Mouse (Mus musculus): Measurements from ENCODE around the gene Mllt1. TPM values are rescaled to one million over a fixed set of nuclear protein-coding genes. Genes with fewer than 3 reads are reported as not detected.

The Mllt1 gene
- polyA plus RNA-seq, 1 experiment = 28.5 TPM

DNA sequence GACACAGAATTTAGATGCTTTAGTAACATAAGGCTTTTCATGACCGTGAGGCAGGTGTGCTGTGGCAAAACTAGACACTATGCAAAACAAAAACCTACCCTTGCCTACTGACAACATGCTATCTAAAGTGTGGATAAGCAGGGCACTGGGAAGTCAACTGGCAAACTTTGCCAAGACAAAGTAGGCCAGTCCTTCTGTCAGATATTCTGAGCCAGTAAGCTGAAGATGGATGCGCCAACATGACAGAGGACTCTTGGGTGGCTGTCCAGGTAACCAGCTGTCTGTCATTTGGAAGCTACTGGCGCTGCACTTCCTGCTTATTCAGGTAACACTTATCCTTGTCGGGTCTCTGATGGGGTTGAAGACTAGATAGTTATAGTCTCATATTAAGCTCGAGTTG is 34.9 kb upstream of the Mllt1 start:
- H3K79me2 ChIP-seq (ENCODE audit: control insufficient read depth, insufficient read depth) = no peaks in the 10 kb centered on the region
- no peak for TF ChIP-seq MAX (IDR thresholded peaks at IDR 0.05; ENCODE audit: low read depth)
- TF ChIP-seq TCF3 (IDR thresholded peaks at IDR 0.05; ENCODE audit: insufficient read length, low read depth) = no peak
- no peak for TF ChIP-seq MYOD1 (IDR thresholded peaks at IDR 0.05; ENCODE audit: control insufficient read depth in 1 of 3, insufficient read length in 2 of 3, low read depth in 2 of 3)
- TF ChIP-seq CEBPB (IDR thresholded peaks at IDR 0.05; ENCODE audit: insufficient read depth, poor library complexity, severe bottlenecking) = no peak
- no peak for TF ChIP-seq REST (IDR thresholded peaks at IDR 0.05; ENCODE audit: insufficient read depth, insufficient read length)
- no peak for TF ChIP-seq POLR2AphosphoS2 (IDR thresholded peaks at IDR 0.05; ENCODE audit: insufficient read length, low read depth)
- no peak for TF ChIP-seq SRF (IDR thresholded peaks at IDR 0.05; ENCODE audit: control insufficient read depth, insufficient read length, low read depth)
- no peak for TF ChIP-seq POLR2A (IDR thresholded peaks at IDR 0.05; ENCODE audit: insufficient read length, low read depth)
- TF ChIP-seq E2F4 (IDR thresholded peaks at IDR 0.05; ENCODE audit: insufficient read depth) = no peak
- TF ChIP-seq MYOG (IDR thresholded peaks at IDR 0.05; ENCODE audit: control insufficient read depth in 1 of 3, insufficient read depth in 1 of 3, insufficient read length in 2 of 3, low read depth in 2 of 3) = no peak
- TF ChIP-seq TCF12 (IDR thresholded peaks at IDR 0.05; ENCODE audit: insufficient read depth, poor library complexity, severe bottlenecking) = no peak
- TF ChIP-seq USF1 (IDR thresholded peaks at IDR 0.05; ENCODE audit: low read depth) = no peak
- no peak overlapping the region for H3K4me2 ChIP-seq (ENCODE audit: low read depth)
- H3ac ChIP-seq (ENCODE audit: control insufficient read depth, insufficient read length) = no peak overlapping the region
- no peaks in the 10 kb centered on the region for H3K36me3 ChIP-seq (ENCODE audit: control insufficient read depth, insufficient read depth)
- H3K4me3 ChIP-seq = no peak overlapping the region
- H3K27me3 ChIP-seq (ENCODE audit: control insufficient read depth, insufficient read depth, insufficient read length) = peaks cover 37% of the 10 kb centered on the region

DNA sequence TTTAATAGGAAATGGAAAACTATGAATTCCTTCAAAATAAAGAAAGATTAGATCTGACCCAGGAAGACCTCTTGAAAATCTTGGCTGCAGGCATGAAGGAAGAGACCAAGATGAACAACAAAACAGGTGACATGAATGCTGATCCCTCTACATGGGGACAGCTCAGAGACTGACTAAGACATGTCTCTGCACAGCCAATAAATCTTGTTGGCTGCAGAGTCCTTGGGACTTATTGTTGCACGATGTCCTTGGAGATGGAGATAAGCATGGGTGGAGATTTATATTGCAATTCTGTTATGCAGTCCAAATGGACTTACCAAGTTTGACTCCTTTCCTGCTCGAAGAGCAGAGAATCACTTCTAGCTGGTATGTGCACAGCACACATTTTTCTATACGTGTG is 34.1 kb upstream of the Mllt1 start:
- H3ac ChIP-seq (ENCODE audit: control insufficient read depth, insufficient read length) = no peak overlapping the region
- no peaks in the 10 kb centered on the region for H3K36me3 ChIP-seq (ENCODE audit: control insufficient read depth, insufficient read depth)
- no peaks in the 10 kb centered on the region for H3K79me2 ChIP-seq (ENCODE audit: control insufficient read depth, insufficient read depth)
- TF ChIP-seq REST (IDR thresholded peaks at IDR 0.05; ENCODE audit: insufficient read depth, insufficient read length) = no peak
- peaks cover 31% of the 10 kb centered on the region for H3K27me3 ChIP-seq (ENCODE audit: control insufficient read depth, insufficient read depth, insufficient read length)
- no peak overlapping the region for H3K4me2 ChIP-seq (ENCODE audit: low read depth)
- H3K4me3 ChIP-seq = no peak overlapping the region

DNA sequence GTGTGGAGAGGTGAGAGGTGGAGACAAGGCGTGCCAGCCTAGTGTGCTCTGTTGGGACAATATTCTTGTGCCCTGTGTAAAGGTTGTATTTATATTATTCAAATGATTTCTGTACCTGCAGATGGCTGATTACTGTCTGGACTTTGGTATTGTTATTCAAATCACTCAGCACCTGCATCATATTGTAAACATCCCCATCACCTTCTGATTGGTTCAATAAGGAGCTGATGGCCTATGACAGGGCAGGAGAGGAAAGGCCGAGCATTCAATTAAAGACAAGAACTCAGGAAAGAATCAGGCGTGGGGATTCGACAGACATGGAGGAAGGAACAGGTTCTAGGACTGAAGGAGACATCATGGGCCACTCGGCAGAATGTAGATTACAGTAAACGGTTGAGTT is 28.4 kb upstream of the Mllt1 start:
- Histone ChIP-seq H3K4me3 (no peak overlapping the region), H3K4me2 (ENCODE audit: low read depth) (no peak overlapping the region), H3K36me3 (ENCODE audit: control insufficient read depth, insufficient read depth) (no peaks in the 10 kb centered on the region), H3ac (ENCODE audit: control insufficient read depth, insufficient read length) (no peak overlapping the region), H3K79me2 (ENCODE audit: control insufficient read depth, insufficient read depth) (no peaks in the 10 kb centered on the region), H3K27me3 (ENCODE audit: control insufficient read depth, insufficient read depth, insufficient read length) (peaks cover 16% of the 10 kb centered on the region)
- no peak for TF ChIP-seq MAX (IDR thresholded peaks at IDR 0.05; ENCODE audit: low read depth)
- no peak for TF ChIP-seq REST (IDR thresholded peaks at IDR 0.05; ENCODE audit: insufficient read depth, insufficient read length)
- TF ChIP-seq MYOG (IDR thresholded peaks at IDR 0.05; ENCODE audit: control insufficient read depth in 1 of 3, insufficient read depth in 1 of 3, insufficient read length in 2 of 3, low read depth in 2 of 3) = no peak
- no peak for TF ChIP-seq E2F4 (IDR thresholded peaks at IDR 0.05; ENCODE audit: insufficient read depth)
- TF ChIP-seq SRF (IDR thresholded peaks at IDR 0.05; ENCODE audit: control insufficient read depth, insufficient read length, low read depth) = no peak
- TF ChIP-seq TCF3 (IDR thresholded peaks at IDR 0.05; ENCODE audit: insufficient read length, low read depth) = no peak
- no peak for TF ChIP-seq USF1 (IDR thresholded peaks at IDR 0.05; ENCODE audit: low read depth)
- TF ChIP-seq MYOD1 (IDR thresholded peaks at IDR 0.05; ENCODE audit: control insufficient read depth in 1 of 3, insufficient read length in 2 of 3, low read depth in 2 of 3) = no peak
- TF ChIP-seq POLR2A (IDR thresholded peaks at IDR 0.05; ENCODE audit: insufficient read length, low read depth) = no peak
- no peak for TF ChIP-seq CEBPB (IDR thresholded peaks at IDR 0.05; ENCODE audit: insufficient read depth, poor library complexity, severe bottlenecking)
- no peak for TF ChIP-seq TCF12 (IDR thresholded peaks at IDR 0.05; ENCODE audit: insufficient read depth, poor library complexity, severe bottlenecking)
- TF ChIP-seq POLR2AphosphoS2 (IDR thresholded peaks at IDR 0.05; ENCODE audit: insufficient read length, low read depth) = no peak

DNA sequence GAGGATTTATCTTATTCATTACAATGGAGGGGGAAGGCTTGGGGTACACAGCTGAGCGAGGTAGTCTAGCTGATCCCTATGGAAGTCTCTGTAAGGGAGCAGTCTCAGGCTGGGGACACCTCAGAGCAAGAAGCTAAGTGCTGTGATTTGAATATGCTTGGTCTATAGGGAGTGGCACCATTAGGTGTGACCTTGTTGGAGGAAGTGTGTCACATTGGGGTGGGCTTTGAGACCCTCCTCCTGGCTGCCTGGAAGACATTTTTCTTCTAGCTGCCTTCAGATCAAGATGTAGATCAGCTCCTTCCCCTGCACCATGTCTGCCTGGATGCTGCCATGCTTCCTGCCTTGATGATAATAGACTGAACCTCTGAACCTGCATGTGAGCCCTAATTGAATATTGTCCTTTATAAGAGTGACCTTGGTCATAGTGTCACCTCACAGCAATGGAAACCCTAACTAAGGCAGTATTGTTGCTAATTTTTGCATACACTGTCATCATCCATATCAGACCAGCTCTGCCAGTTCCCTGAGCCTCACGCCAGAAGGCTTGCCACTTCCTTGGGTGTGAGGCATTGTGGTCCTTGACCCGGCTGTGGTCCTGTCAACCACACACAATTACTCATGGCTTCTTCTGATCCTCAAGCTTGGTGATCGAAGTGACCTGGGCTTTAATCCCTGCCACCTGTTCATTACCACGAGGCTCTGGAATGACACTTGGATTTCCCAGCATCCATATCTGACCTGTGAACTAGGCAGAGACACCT is 27.6 kb upstream of the Mllt1 start:
- no peak for TF ChIP-seq MAX (IDR thresholded peaks at IDR 0.05; ENCODE audit: low read depth)
- peak in 1 of 3 experiments; percentile 17 for TF ChIP-seq MYOD1 (IDR thresholded peaks at IDR 0.05; ENCODE audit: control insufficient read depth in 1 of 3, insufficient read length in 2 of 3, low read depth in 2 of 3)
- no peaks in the 10 kb centered on the region for H3K36me3 ChIP-seq (ENCODE audit: control insufficient read depth, insufficient read depth)
- no peak overlapping the region for H3K4me2 ChIP-seq (ENCODE audit: low read depth)
- no peaks in the 10 kb centered on the region for H3K79me2 ChIP-seq (ENCODE audit: control insufficient read depth, insufficient read depth)
- no peak overlapping the region for H3K4me3 ChIP-seq
- H3K27me3 ChIP-seq (ENCODE audit: control insufficient read depth, insufficient read depth, insufficient read length) = peaks cover 16% of the 10 kb centered on the region
- no peak overlapping the region for H3ac ChIP-seq (ENCODE audit: control insufficient read depth, insufficient read length)

DNA sequence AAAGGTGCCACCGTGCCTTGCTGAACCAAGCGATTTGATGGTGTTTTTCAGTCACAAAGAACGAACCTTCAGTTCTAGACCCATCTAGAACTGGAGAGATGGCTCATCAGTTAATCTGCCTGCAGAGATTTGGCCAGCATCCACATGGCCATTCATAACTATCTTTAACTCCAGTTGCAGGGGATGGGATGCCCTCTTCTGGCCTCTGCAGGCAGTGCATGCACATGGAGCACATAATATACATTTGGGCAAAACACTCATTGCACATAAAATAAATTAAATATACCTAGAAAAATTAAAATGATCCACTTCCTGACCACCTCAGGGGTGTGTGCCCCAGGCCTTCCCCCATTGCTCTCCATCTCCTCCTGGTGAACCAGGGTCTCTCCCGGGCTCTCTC is 26.7 kb upstream of the Mllt1 start:
- H3ac ChIP-seq (ENCODE audit: control insufficient read depth, insufficient read length) = no peak overlapping the region
- H3K27me3 ChIP-seq (ENCODE audit: control insufficient read depth, insufficient read depth, insufficient read length) = peaks cover 16% of the 10 kb centered on the region
- no peaks in the 10 kb centered on the region for H3K79me2 ChIP-seq (ENCODE audit: control insufficient read depth, insufficient read depth)
- H3K36me3 ChIP-seq (ENCODE audit: control insufficient read depth, insufficient read depth) = no peaks in the 10 kb centered on the region
- H3K4me2 ChIP-seq (ENCODE audit: low read depth) = no peak overlapping the region
- H3K4me3 ChIP-seq = no peak overlapping the region
- TF ChIP-seq TCF3 (IDR thresholded peaks at IDR 0.05; ENCODE audit: insufficient read length, low read depth) (no peak), POLR2AphosphoS2 (IDR thresholded peaks at IDR 0.05; ENCODE audit: insufficient read length, low read depth) (no peak), E2F4 (IDR thresholded peaks at IDR 0.05; ENCODE audit: insufficient read depth) (no peak), MAX (IDR thresholded peaks at IDR 0.05; ENCODE audit: low read depth) (no peak), REST (IDR thresholded peaks at IDR 0.05; ENCODE audit: insufficient read depth, insufficient read length) (no peak), USF1 (IDR thresholded peaks at IDR 0.05; ENCODE audit: low read depth) (no peak), TCF12 (IDR thresholded peaks at IDR 0.05; ENCODE audit: insufficient read depth, poor library complexity, severe bottlenecking) (no peak), SRF (IDR thresholded peaks at IDR 0.05; ENCODE audit: control insufficient read depth, insufficient read length, low read depth) (no peak), POLR2A (IDR thresholded peaks at IDR 0.05; ENCODE audit: insufficient read length, low read depth) (no peak), MYOG (IDR thresholded peaks at IDR 0.05; ENCODE audit: control insufficient read depth in 1 of 3, insufficient read depth in 1 of 3, insufficient read length in 2 of 3, low read depth in 2 of 3) (no peak), CEBPB (IDR thresholded peaks at IDR 0.05; ENCODE audit: insufficient read depth, poor library complexity, severe bottlenecking) (no peak), MYOD1 (IDR thresholded peaks at IDR 0.05; ENCODE audit: control insufficient read depth in 1 of 3, insufficient read length in 2 of 3, low read depth in 2 of 3) (no peak)
